8 mouse cellular contexts compared by ENCODE assay signal in the genomic region with DNA sequence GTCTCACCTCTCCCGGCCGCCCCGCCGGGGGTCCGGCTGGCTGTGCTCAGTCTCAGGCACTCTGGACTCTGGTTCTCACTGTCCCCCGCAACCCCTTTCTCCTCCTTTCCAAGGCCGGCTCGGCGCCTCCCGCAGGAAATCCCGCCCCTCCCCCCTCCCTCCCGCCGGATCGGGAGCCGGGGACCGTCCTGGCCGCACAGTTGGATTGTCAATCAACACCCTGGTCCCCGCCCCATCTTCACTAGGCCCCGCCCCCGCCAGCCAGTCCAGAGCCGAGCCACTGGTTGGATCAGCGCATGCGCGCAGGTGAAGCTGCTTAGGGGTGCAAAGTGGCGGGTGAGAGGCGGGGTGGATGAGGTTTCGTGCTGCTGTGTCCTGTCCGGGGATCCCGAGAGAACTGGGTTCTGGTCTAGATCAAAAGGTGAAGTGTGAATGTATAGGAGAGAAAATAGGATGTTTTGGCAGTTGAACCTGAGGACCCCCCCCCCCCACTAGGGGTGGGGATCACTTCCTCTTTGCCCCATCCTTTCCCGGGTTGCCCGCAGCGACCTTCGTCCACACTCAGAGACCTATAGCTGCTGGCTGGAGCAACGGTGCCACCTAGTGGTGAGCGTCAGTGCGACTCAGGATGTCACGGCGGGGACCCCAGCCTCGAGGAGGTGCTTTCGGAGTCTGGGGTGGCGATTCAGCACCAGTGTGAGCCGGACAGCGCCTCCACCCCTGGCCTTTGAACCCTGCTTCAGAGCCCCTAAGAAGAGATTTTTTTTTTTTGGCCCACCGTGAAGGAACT. TPM values are rescaled to one million over a fixed set of nuclear protein-coding genes. Genes with fewer than 3 reads are reported as not detected.
A peak's percentile ranks its signal among the peaks of the same experiment; 100 is the strongest.
DNase-seq lines count a peak whose midpoint lies in the region; ATAC-seq lines count a peak whose summit lies in the region.

A gene (minus strand): TSS at position 133 of the 790 bp plus-strand sequence.

- no peaks in the 10 kb centered on the region for H3K9me3 ChIP-seq in hindbrain, embryonic 16.5 days (ENCODE audit: control insufficient read depth, low read length)

- no peaks in the 10 kb centered on the region; the same call in 1 of the 2 replicates for H3K79me2 ChIP-seq in macrophage (ENCODE audit: inconsistent target)

- DNase-seq in T-cell, adult 2 months (ENCODE audit: low spot score) = peak; percentile 91
- DNase-seq in cerebellum, postnatal 36 days = peak; percentile 95
- peak; percentile 95 for DNase-seq in gastrocnemius, adult 18-20 months (ENCODE audit: low spot score)
- peak; percentile 87 to 90 for DNase-seq in left cerebral cortex, adult 18-20 months (ENCODE audit: low spot score in 2 of 2)
- DNase-seq in right cerebral cortex, adult 18-20 months = peak; percentile 88
- peak; percentile 94 for DNase-seq in urinary bladder, postnatal 10 days (ENCODE audit: low spot score)

- peak within 1 kb of the TSS; percentile 91 for H3K4me3 ChIP-seq in hindbrain, embryonic 16.5 days (ENCODE audit: low read length)
- H3K4me3 ChIP-seq in macrophage (ENCODE audit: inconsistent target) = peak within 1 kb of the TSS; percentile 48

- under 1% methylated on average over 40 of the region's 44 CpGs for WGBS in hindbrain, embryonic 16.5 days
- 1% methylated on average over 39 of the region's 44 CpGs for WGBS in macrophage (ENCODE audit: missing documents)

- H3K9ac ChIP-seq in hindbrain, embryonic 16.5 days (ENCODE audit: low read depth, low read length) = peak within 1 kb of the TSS; percentile 92

- H3K36me3 ChIP-seq in hindbrain, embryonic 16.5 days (ENCODE audit: control insufficient read depth, insufficient read depth, low read length) = no peaks in the 10 kb centered on the region
- H3K36me3 ChIP-seq in macrophage (ENCODE audit: inconsistent target) = no peaks in the 10 kb centered on the region

- no peaks in the 10 kb centered on the region for H3K27me3 ChIP-seq in hindbrain, embryonic 16.5 days (replicated peaks; ENCODE audit: control insufficient read depth, insufficient read depth, low read length)

- peak within 1 kb of the TSS; percentile 78 for H3K27ac ChIP-seq in hindbrain, embryonic 16.5 days (ENCODE audit: low read depth, low read length)
- H3K27ac ChIP-seq in macrophage = no peak within 1 kb of the TSS

- ATAC-seq in hindbrain, embryonic 16.5 days = peak; percentile 87

- peak within 1 kb of the TSS; percentile 98 for H3K4me2 ChIP-seq in hindbrain, embryonic 16.5 days (ENCODE audit: low read length)

- H3K4me1 ChIP-seq in hindbrain, embryonic 16.5 days (ENCODE audit: control insufficient read depth, insufficient read depth, low read depth, low read length) = peaks cover 44% of the 10 kb centered on the region

RNA-seq across cellular contexts. Expression of the gene that starts here (rescaled TPM):
- 10 to 100 TPM; 13.1 to 18.2 TPM for total RNA-seq in gastrocnemius, adult 18-20 months (2021)
- 9.0 and 12.6 TPM in 2 replicates for polyA plus RNA-seq in hindbrain, embryonic 16.5 days (2015; fragmentation: Nextera tagmentation; extraction: Ambion mirVana)
- 10 to 100 TPM; 17.7 to 18.6 TPM for total RNA-seq in left cerebral cortex, adult 18-20 months (2021)
- total RNA-seq in macrophage (2018; cell fraction: chromatin; rRNA removed) = 1 to 10 TPM in 25 of 26 experiments, under 1 TPM in 1; 0.62 to 9.8 (median 3.5) TPM
- total RNA-seq in macrophage (2018; cell fraction: cytosol; rRNA removed) = 1 to 10 TPM in 17 of 26 experiments, under 1 TPM in 9; 0.48 to 2.7 (median 1.1) TPM
- 1 to 10 TPM in 24 of 26 experiments, under 1 TPM in 2; 0.72 to 7.7 (median 1.8) TPM for total RNA-seq in macrophage (2018; cell fraction: nucleus; rRNA removed)
- polyA plus RNA-seq in macrophage (2018) = 0.86 to 3.1 TPM (median 1.8 TPM) in 3 replicates
